31 mouse cellular contexts compared by ENCODE assay signal in genomic region chr4:119896572-119896971, GRCm38 (mm10).
A peak's percentile ranks its signal among the peaks of the same experiment; 100 is the strongest.
DNase-seq lines count a peak whose midpoint lies in the region; ATAC-seq and TF ChIP-seq lines count a peak whose summit lies in the region.
"Had no signal": no experiment of that assay in that cellular context is flagged by ENCODE, and none has a peak within 500 bp of the region (broad histone marks: within the 10 kb centered on the region; RNA-seq: fewer than 3 reads in every experiment).

No protein-coding gene starts in this region.

- peaks cover 5% of the 10 kb centered on the region; the same call in 1 of the 2 replicates for H3K4me1 ChIP-seq in midbrain, embryonic 15.5 days
- H3K4me1 ChIP-seq in midbrain, embryonic 13.5 days (replicated peaks) = peaks cover 19% of the 10 kb centered on the region
- peaks cover 30% of the 10 kb centered on the region for H3K4me1 ChIP-seq in olfactory bulb, adult 2 months (ENCODE audit: control insufficient read depth, insufficient read depth, low read length)
- H3K4me1 ChIP-seq: embryonic facial prominence, embryonic 15.5 days; intestine, embryonic 15.5 days had no signal

- DNase-seq in frontal cortex, postnatal 36 days (ENCODE audit: low spot score in 2 of 2) = no peak
- DNase-seq in thymus, postnatal 4 days = peak; percentile 45
- DNase-seq in adrenal gland, postnatal 14 days = no peak
- DNase-seq: adrenal gland, postnatal 25 days; cerebellum, adult 2 months; cerebellum, postnatal 14 days; gastrocnemius, adult 2 months; gastrocnemius, postnatal 36 days; heart, adult 18-20 months; heart, postnatal 36 days; kidney, adult 2 months; kidney, postnatal 4 days; lung, adult 2 months; lung, postnatal 10 days; right cerebral cortex, postnatal 25 days had no signal

- no peak overlapping the region for H3K4me2 ChIP-seq in midbrain, embryonic 15.5 days
- no peak overlapping the region for H3K4me2 ChIP-seq in midbrain, embryonic 13.5 days (replicated peaks)
- H3K4me2 ChIP-seq: embryonic facial prominence, embryonic 15.5 days; heart, embryonic 11.5 days; hindbrain, embryonic 12.5 days; intestine, embryonic 15.5 days; neural tube, embryonic 13.5 days had no signal

- H3K27me3 ChIP-seq in midbrain, embryonic 15.5 days (replicated peaks) = no peaks in the 10 kb centered on the region
- H3K27me3 ChIP-seq in midbrain, embryonic 13.5 days = no peaks in the 10 kb centered on the region; the same call in 1 of the 2 replicates
- H3K27me3 ChIP-seq: embryonic facial prominence, embryonic 15.5 days; hindbrain, embryonic 12.5 days; intestine, embryonic 15.5 days; neural tube, embryonic 13.5 days had no signal

- TF ChIP-seq POLR2A in olfactory bulb, adult 2 months (IDR thresholded peaks at IDR 0.05; ENCODE audit: insufficient read depth, low read depth, low read length) = no peak

- peak overlapping the region; percentile 60; the same call in 1 of the 2 replicates for H3K27ac ChIP-seq in midbrain, embryonic 15.5 days
- no peak overlapping the region for H3K27ac ChIP-seq in midbrain, embryonic 13.5 days
- H3K27ac ChIP-seq in olfactory bulb, adult 2 months (ENCODE audit: insufficient read depth, low read depth, low read length) = peak overlapping the region; percentile 48
- H3K27ac ChIP-seq: embryonic facial prominence, embryonic 10.5 days; embryonic facial prominence, embryonic 15.5 days; gastrocnemius, adult 2 months; hindbrain, embryonic 12.5 days; hindbrain, postnatal 0 days; intestine, embryonic 15.5 days; kidney, postnatal 0 days; liver, embryonic 14.5 days; macrophage; midbrain, embryonic 10.5 days; neural tube, embryonic 13.5 days had no signal

- H3K9ac ChIP-seq in midbrain, embryonic 15.5 days = no peak overlapping the region
- no peak overlapping the region for H3K9ac ChIP-seq in midbrain, embryonic 13.5 days (replicated peaks)
- H3K9ac ChIP-seq: embryonic facial prominence, embryonic 15.5 days; hindbrain, embryonic 12.5 days; intestine, embryonic 15.5 days; liver, embryonic 14.5 days; neural tube, embryonic 13.5 days had no signal

- WGBS in midbrain, embryonic 15.5 days = 54% methylated on average over 3 of the region's 3 CpGs
- WGBS in midbrain, embryonic 13.5 days = 57% methylated on average over 3 of the region's 3 CpGs
- 37% methylated on average over 3 of the region's 3 CpGs for WGBS in olfactory bulb, adult 2 months

- no peaks in the 10 kb centered on the region for H3K36me3 ChIP-seq in midbrain, embryonic 15.5 days (replicated peaks)
- no peaks in the 10 kb centered on the region for H3K36me3 ChIP-seq in midbrain, embryonic 13.5 days
- H3K36me3 ChIP-seq: embryonic facial prominence, embryonic 10.5 days; embryonic facial prominence, embryonic 15.5 days; hindbrain, embryonic 12.5 days; intestine, embryonic 15.5 days; midbrain, embryonic 10.5 days; neural tube, embryonic 13.5 days had no signal

- H3K4me3 ChIP-seq in midbrain, embryonic 15.5 days = no peak overlapping the region
- H3K4me3 ChIP-seq in midbrain, embryonic 13.5 days (replicated peaks) = no peak overlapping the region
- no peak overlapping the region for H3K4me3 ChIP-seq in olfactory bulb, adult 2 months (ENCODE audit: insufficient read depth, low read depth, low read length)
- H3K4me3 ChIP-seq: embryonic facial prominence, embryonic 10.5 days; embryonic facial prominence, embryonic 15.5 days; gastrocnemius, adult 2 months; hindbrain, embryonic 12.5 days; intestine, embryonic 15.5 days; midbrain, embryonic 10.5 days; neural tube, embryonic 13.5 days had no signal

- no peak for TF ChIP-seq CTCF in olfactory bulb, adult 2 months (IDR thresholded peaks at IDR 0.05; ENCODE audit: insufficient read depth, low read depth, low read length)

- no peaks in the 10 kb centered on the region for H3K9me3 ChIP-seq in midbrain, embryonic 15.5 days
- no peaks in the 10 kb centered on the region for H3K9me3 ChIP-seq in midbrain, embryonic 13.5 days
- H3K9me3 ChIP-seq: embryonic facial prominence, embryonic 10.5 days; embryonic facial prominence, embryonic 15.5 days; hindbrain, embryonic 12.5 days; intestine, embryonic 15.5 days; midbrain, embryonic 10.5 days; neural tube, embryonic 13.5 days had no signal

- ATAC-seq in frontal cortex, adult (ENCODE audit: low TSS enrichment) = peak; percentile 22; the same call in 1 of the 2 replicates
- ATAC-seq in midbrain, embryonic 15.5 days (replicated peaks) = no peak
- no peak for ATAC-seq in midbrain, embryonic 13.5 days
- ATAC-seq: forebrain, embryonic 14.5 days; hindbrain, postnatal 0 days; intestine, embryonic 15.5 days had no signal
